Mouse (Mus musculus): ENCODE measurements around the gene Filip1l.

Gene Filip1l

DNA sequence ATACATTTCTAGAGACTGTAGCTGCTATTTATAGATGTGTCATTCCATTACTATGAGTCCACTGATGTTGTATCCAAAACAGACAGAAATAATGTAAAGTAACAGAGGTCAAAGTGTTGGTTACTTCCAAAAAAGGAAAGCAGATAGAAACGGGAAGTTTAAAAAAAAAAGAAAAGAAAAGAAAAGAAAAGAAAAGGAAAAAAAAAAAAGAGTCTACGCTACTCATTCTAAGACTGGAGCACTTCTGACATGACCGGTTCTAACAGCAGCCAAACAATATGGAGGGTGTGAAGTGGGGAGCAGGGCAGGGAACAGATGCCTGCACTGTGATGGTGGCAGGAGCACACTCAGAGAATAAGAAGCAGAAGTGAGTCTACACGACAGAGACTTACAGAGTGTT lies 175.6 kb downstream of the Filip1l start:
- DNase-seq (ENCODE audit: low spot score in 2 of 2): no peak

DNA sequence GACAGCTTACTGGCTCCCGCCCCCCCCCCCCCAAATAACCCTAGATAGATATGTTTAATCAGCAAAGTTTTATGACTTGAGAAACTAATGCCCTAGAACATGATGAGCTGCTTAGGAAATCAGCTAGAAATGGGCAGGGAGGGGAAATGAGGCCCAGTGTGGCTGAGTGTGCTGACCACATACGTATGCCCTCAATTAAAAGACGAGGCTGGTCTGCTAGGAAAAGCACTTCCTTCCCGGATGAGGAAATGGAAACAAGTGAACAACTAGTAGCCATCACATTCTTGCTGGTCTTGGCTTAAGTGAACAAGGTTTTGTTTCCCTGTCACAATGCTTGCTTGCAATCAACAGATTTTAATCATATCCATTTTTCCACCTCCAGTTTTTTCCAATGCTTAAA lies 177.7 kb downstream of the Filip1l start:
- no peak for DNase-seq (ENCODE audit: low spot score in 2 of 2)

DNA sequence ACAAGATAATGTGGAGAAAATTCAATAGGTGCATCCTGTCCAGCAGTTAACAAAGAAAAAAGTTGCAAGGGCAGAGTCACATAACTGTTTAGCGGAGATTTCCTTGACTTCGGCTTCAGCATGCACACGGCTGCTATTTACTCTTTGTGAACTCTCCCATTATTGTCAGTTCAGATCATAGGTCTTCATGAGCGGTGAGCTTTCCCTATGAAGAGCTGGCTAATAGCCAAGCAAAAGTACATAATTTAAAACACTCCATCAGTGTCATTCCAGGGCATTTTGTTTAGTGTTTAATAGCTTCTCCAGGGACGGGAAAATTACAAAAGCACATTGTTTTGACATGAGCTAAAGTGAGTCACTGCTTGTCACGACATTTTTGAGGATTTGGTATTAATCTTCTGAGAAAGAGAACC lies 179.2 kb downstream of the Filip1l start:
- no peak for DNase-seq (ENCODE audit: low spot score in 2 of 2)

DNA sequence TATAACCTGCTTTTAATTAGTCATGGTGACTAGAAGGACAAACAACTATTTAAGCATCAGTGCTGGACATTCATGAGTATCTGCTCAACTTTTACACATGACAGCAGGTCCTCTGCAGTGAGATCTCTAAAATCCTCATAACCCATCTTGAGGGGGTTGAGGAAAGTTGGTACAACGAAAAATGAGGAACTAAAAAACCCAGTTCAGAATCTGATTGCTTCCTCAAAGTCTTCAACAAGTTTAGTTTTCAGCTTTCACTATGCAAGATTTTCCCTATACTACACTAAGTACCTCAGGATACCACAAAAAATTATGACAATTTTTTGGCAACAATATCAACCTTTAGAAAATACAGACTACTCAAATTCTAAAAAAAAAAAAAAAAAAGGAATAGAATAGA lies 181.5 kb downstream of the Filip1l start:
- no peak for DNase-seq (ENCODE audit: low spot score in 2 of 2)

DNA sequence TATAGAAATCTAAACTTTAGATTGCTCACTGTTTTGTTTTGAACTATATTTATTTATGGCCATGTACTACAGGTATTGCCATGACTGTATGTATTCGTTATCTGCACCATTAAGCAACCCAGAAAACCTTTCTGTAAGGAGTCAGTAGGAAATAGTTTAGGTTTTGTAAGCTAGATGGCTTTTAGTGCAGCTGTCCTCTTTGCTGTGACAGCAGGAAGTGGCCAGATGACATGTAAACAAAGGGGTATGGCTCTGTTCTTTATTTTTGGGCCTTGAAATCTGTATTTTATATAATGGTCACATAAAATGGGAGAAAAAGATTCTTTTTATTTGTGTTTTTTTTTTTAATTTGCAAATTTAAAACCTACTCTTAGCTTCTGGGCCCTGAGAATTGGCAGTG lies 181.9 kb downstream of the Filip1l start:
- no peak for DNase-seq (ENCODE audit: low spot score in 2 of 2)

DNA sequence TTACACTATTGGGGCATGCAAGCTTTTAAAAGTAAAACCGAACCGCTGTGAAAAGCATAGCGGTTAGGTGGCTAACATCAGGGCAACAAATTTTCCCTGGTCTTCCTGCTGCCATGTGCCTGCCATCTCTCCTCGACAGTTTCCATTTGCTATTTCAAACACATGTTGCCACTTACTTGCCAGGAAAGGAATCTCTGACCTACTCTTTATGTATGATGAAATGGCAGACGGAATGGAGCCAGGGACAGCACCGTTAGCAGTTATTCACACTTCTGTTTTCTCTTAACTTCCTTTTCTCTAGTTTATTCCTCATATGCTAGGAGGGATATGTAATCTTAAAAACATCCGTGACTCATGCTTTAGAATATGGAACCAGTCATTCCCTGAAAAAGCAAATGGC lies 183.6 kb downstream of the Filip1l start:
- DNase-seq (ENCODE audit: low spot score in 2 of 2): no peak

DNA sequence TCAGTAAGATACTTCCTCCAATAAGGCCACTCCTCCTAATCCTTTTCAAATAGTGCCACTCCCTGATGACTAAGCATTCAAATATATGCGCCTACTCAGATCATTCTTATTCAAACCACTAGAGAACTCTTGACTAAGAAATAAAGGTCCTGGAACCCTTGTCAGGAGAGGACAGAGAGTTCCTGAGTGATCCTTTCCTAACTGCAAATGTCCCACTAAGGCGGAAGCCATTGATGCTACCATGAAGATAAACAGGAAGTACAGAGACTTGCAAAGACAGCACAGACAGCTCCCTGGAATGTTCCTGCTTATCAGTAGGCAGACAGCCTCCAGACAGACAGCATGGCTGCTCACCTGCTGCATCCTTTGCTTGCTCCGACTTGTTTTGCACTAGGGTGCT lies 190.3 kb downstream of the Filip1l start:
- DNase-seq (ENCODE audit: low spot score in 2 of 2): no peak

DNA sequence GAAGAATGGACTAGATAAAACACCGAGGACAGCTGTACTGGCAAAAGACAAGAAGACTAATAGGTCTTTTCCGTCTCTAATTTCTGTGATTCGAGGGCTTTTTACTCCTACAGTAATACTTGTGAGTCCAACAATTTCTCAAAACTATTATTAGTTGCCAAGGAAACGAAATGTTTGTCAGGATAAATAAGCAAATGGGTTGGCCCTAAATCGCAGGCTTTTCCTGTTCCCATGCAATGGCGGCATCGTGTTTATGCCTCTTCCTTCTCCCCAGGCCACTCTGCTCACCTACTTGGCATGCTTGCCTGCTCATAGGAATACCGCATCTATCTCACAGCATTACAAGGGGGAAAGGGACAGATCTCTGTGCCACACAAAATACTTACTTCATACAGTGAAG lies 191.5 kb downstream of the Filip1l start:
- no peak for DNase-seq (ENCODE audit: low spot score in 2 of 2)

DNA sequence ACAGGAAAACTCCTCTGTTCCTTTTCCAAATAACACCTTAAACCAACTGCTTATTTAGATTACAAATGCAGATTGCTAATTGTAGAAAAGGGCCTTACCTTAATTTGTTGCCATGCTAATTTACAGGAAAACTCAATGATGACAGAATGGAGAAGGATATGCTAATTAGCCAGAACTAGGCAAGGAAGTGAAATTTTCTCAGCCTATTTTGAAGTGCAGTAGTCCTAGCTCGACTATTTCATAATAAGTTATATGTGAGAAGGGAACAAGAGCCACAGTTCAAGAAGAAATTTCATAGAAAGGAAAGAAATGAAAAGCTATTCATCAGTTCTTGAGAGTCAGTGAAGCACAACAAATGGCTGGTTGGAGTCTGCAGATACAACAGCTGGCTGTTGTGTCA lies 193.5 kb downstream of the Filip1l start:
- no peak for DNase-seq (ENCODE audit: low spot score in 2 of 2)

DNA sequence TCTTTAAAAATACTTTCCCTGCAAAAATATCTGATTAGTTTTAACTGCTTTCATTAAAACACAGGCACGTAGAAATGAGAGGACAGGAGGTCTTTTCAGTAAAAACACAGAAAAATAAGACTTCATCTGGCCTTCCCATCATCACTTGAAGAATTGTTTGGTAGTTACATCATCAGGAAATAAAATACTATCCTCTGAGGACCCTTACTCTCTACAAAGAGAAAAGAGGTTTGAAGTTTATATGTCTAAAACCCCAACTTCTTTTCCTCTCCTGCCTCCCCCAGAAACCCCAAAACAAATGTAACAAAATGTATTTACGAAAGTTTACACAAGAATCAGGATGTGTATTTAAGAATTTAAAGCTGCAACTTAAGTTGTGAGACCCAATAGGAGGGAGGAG lies 195.7 kb downstream of the Filip1l start:
- DNase-seq (ENCODE audit: low spot score in 2 of 2): no peak

DNA sequence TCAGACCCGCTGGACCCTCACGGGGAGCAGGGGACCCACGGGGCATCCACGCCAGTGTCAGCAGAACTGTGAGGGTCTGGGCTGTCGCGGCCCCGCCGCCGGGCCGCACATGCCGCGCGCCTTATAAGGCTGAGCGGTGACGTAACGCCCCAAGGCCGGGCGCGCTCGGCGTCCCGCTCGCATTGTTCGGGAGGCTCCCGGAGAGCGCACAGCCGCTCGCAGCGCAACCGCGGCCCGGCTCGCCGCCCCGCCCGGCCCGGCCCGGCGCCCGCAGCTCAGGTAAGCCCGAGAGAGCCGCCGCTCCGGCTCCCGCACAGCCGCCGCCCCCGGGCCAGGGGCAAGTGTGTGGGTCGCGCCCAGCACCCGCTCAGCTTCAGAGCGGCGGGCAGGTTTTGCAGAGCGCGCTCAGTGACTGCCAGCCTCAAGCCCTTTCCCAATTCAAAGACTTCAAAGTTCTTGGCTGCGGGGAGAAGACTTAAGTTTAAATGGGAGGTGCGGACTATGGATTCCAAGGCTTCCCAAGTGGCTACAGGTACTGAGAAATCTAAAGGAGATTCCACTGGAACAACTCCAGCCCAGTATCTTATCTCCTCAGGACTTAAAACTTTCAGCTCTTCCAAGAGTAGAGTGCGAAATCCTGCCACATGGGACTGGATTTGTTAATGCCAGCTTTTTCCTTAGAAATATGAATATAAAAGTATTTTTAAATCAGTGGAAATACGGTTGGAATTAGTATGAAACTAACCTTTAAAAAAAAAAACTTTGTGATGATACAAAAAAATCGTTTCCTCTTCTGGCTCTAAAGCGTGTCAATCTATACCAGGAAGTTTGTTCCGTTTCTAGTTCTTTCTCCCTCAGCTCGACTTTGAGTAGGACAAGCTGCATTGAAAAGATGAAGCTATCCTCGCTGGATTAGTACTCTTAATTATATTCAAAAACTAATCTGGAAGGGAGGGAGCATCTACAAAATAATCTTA lies 196.5 kb downstream of the Filip1l start:
- peak; percentile 47 to 62 for DNase-seq (ENCODE audit: low spot score in 2 of 2)

DNA sequence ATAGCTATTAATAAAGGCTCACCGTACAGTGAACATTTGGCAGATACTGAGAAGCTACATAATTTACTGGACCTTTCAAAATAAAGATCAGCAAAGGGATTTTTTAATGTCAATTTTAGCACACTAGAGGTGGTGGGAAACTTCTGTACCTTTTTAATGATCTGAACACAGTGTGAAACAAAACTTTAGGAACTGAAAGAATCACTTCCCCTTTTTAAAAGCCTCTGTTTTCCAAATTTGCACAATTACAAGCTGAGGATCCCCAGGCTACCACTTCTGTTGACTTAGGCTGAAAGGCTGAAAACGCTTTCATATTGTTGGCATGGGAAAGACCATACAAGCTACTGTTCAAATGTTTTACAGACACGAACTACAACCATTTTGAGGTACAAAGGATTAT lies 197.2 kb downstream of the Filip1l start:
- DNase-seq (ENCODE audit: low spot score in 2 of 2): no peak

DNA sequence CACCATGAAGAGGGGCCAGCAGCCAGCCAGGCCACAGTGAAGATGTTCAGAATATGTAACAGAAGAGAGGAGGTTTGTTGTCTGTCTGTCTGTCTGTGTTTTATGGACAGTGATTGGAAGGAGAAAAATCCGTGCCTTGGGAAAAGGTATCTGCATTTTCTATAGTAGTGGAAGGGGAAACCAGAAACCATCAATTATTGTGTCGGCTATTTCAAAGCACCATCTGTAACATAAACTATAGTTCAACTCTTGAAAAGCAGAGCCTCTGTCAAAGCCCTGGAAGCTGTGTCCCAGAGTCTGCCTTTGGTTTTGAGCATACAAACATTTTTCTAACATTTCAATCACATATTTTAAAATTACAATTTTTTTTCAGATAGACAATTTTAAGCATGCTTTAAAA lies 197.9 kb downstream of the Filip1l start:
- DNase-seq (ENCODE audit: low spot score in 2 of 2): no peak

DNA sequence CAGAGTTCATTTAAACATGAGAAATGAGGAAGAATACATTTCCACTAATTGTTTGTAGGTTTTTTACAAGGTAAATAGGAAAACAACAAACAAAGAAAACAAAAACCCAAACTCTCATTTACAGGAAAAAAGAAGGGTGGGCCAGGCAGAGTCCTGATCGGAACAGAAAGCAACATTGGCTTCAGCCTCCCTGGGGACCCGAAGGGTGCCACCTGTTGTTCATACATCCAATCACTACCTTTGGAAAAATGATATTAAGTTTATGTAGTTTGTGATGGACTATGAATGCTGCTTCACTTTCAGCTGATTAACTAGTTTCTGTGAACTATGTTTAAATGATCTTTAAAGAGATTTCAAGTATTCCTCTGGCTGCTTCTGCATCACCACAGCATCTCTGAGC lies 198.7 kb downstream of the Filip1l start:
- DNase-seq (ENCODE audit: low spot score in 2 of 2): no peak

DNA sequence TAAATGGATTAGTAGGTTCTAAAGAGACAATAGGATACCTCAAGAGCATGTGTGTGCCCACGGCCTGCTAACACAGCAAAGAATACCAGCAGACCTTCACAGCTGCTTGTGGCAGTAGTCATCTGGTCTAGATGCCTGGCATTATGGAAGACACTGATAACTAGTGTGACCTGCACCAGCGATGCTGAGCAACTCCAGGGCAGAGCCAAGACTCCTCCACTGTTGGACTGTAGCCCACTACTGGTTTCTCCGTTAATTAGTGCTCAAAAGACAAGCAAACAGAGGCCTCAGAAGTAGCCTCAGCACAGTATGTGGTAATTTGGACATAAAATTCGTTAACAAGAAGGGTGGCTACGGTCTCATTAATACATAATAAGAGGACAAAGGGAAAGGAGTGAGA lies 199.8 kb downstream of the Filip1l start:
- no peak for DNase-seq (ENCODE audit: low spot score in 2 of 2)

DNA sequence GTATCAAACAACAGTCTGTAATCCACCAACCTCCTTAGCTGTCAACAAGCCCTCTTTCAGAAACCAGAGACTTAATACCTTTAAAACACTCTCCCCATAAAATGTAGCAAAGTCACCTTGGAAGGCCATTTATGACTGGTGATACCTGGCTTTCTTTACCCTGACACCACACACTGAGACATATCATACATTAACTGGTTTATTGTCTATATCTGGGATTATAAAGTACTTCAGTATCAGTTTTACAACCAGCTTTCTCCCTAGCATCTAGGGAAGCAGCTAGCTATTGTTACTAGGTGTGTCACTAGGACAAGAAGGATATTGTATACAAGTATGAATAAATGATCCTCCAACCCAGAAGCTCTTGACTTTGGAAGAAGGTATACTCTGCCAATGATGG lies 200.3 kb downstream of the Filip1l start:
- no peak for DNase-seq (ENCODE audit: low spot score in 2 of 2)

DNA sequence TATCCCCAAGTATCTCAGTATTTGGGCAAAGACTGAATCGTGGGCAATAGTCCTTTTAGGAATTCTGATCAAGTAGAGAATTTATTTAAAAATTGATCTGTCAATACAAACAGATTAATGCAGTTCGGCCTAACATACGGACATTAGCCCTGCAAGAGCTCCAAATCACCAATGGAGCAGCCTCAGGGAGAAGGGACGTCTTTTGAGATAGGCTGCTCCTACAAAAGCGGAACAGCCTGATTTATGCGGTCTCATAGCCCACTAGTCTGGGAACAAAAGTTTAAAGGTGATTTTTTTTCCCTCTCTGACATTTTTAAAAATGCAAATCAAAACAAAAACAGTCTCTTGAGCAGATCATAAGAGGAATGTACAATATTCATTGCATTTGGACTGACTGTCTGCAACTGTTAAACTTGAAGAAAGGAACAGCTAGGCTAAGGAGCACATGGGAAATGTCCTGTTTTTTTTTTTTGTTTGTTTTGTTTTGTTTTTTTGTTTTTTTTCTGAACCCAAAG lies 202.1 kb downstream of the Filip1l start:
- DNase-seq (ENCODE audit: low spot score in 2 of 2): no peak

DNA sequence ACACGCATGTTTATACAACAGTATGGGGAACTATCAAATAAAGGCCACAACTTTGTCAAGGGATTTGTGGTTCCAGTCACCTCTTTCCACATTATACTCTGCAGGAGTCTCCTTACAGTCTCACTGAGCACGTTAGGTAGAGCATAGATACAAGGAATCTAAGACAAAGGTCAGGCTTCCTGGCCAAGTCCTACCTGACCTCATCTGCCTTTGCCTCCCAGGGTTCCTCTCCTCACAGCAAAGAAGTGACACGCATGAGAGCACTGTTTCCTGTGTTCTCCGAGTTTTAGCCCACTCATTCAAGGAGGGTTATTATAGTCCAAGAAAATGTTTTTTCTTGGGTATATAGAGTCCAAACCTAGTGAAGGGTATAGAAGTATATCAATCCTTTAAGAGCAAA lies 202.8 kb downstream of the Filip1l start:
- no peak for DNase-seq (ENCODE audit: low spot score in 2 of 2)

DNA sequence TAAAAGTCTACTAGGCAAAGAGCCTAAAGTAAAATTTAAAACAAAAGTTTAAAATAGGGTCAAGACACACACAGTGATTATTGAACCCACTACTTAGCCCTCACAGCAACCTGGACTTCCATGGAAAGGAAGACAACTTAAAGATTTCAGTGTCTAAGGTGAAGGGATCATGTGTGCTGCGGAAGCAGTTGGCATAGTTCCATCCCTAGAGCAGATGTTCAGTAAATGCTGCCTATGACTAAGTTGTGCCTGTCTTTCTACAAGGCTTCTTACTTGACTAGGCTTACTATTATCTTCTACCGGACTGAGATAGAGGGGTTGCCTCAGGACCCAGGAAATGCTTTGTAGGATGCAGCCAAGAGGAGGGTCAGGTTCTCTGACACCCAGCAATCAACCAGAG lies 203.4 kb downstream of the Filip1l start:
- no peak for DNase-seq (ENCODE audit: low spot score in 2 of 2)

DNA sequence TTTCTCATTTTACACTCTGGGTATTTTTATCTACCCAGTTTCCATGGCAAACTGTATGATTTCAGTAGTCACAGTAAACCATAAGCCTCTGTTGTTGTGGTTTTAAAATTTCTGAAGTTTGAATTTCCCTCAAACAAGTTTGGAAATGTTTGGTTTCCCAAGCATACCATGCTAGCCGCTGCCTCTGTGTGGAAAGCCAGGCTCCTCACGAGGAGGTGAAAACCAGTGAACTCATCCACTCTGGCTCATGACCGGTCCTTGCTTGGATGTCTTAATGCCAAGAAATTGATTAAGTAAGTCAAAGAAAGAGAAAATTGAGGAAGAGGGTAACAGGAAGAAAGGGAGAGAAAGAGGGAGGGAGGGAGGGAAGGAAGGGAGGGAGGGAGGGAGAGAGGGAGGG lies 205.4 kb downstream of the Filip1l start:
- DNase-seq (ENCODE audit: low spot score in 2 of 2): no peak

DNA sequence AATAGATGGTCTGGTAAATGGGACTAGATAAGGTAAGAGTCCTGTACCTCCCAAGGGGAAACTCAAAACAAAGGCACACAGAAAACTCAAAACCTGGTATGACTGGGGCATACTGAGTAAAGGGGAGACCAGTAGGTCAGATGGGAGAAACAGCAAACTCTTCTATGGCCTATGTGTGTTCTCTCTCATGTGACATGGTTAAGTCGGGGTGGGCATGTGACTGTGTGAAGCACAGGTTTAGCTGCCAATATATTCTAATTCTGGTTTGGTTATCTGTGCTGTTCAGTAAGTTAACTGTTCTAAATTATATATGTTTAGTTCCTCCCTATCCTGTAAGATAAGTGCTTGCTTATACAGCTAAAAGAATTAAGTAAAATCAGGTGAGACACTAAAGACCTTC lies 207.3 kb downstream of the Filip1l start:
- DNase-seq (ENCODE audit: low spot score in 2 of 2): no peak

DNA sequence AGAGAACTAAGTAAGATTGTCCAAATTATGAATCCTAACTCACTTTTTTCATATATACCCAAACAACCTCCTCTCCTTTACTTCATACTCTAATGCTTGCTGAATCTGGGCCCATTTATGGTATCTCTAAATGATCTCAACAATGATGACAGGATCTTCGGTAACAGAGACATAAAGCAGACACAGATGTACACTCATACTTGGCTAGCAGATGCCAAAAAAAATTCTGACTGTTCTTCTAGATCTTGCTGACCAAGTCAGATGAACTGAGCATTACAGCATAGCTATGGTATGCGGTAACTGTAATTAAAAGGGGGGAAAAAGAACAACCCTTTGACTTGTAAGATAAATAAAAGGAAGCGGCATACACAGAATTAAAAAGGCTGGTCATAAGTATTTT lies 210.6 kb downstream of the Filip1l start:
- no peak for DNase-seq (ENCODE audit: low spot score in 2 of 2)

DNA sequence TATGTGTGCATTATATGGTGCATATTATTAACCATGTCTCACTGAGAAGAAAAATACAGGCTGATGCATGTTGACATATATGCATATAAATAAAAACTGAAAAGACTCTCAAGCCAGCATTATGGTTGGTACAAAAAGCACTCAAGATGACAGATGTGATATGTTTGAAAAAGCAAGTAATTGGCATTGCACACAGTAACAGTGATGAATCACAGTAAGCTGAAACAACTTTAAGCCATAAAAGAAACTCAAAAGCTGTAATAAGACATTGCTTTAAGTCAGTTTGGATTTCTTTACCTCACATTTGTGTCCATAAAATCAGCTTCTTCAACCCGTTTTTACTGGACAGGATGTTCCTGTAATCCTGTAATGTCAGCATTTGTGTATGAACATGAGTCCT lies 211.9 kb downstream of the Filip1l start:
- no peak for DNase-seq (ENCODE audit: low spot score in 2 of 2)

DNA sequence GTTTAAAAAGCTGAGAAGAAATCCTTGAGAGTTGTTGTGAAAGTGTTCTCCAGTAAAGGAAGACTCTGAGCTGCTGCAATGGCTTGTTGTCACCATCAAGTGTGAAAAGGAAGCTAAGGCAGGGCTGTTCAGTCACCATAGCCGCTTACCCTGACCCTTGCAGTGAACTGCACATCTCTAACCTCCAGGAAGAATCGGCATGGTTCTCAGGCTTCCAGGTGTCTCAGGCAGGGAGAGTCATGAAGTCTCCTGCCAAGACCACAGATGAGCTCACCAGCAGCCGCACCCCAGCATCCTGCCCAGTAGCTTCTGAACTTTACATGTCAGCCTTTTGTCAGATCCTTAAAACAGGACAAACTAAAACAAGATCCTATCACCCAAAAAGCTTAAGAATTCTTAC lies 213.3 kb downstream of the Filip1l start:
- no peak for DNase-seq (ENCODE audit: low spot score in 2 of 2)

Data from right cerebral cortex, postnatal 10 days (tissue).